Mouse (Mus musculus) gastrocnemius, postnatal 25 days (tissue): ENCODE data around the gene Saal1. TPM values are rescaled to one million over a fixed set of nuclear protein-coding genes. Genes with fewer than 3 reads are reported as not detected.
"Not testable (repeated sequence)": the region's sequence is repeated elsewhere in the genome, so short reads cannot be mapped to it uniquely, and the experiment has no call there.

Experiments
- DNase-seq: peaks from one replicate; pipeline ENCODE4 v3.0.0; 2022
- long read RNA-seq, 2 experiments: library from polyadenylated mRNA; stranded (forward); transcript quantifications; one replicate each; pipeline ENCODE4 v2.0.0; 2021
- total RNA-seq, 2 experiments: library from RNA; stranded (reverse); gene quantifications; 1 replicate in 1 of 2; 2 replicates in 1 of 2; pipeline ENCODE4 v1.2.3; 2021

The Saal1 gene
- total RNA-seq, result 1 to 10 TPM; 2.7 TPM
- long read RNA-seq, experiment 1, full-length matches to known transcripts, result 8 of 11 reads
- long read RNA-seq, experiment 1, partial matches to known transcripts, result 1 of 11 reads
- long read RNA-seq, experiment 1, other reads (novel, unspliced or antisense), result 2 of 11 reads
- long read RNA-seq, experiment 2, full-length matches to known transcripts, result 8 of 8 reads
- long read RNA-seq, experiment 2, partial matches to known transcripts, result 0 of 8 reads
- long read RNA-seq, experiment 2, other reads (novel, unspliced or antisense), result 0 of 8 reads

- DNase-seq, result peak; percentile 67
These were observed at the start of gene Saal1 for GRCm38 (mm10) chr7:46710390-46710844. Saal1 (minus strand) TSS chr7:46710680.

- no peak for DNase-seq
These were observed 41.0 kb upstream of the Saal1 start, which contains the start of gene Saa2 for GRCm38 (mm10) chr7:46751490-46751889. Saa2 (plus strand) TSS chr7:46751790.

- DNase-seq, result no peak
These were observed 38.0 kb upstream of the Saal1 start for GRCm38 (mm10) chr7:46748459-46748858.

GRCm38 (mm10) chr7:46746381-46746780 is 35.9 kb upstream of the Saal1 start:
- DNase-seq, result peak; percentile 60

GRCm38 (mm10) chr7:46745816-46746215 is 35.3 kb upstream of the Saal1 start:
- peak; percentile 17 for DNase-seq

- not testable (repeated sequence) for DNase-seq
These were observed 32.4 kb upstream of the Saal1 start, which contains the start of gene Saa1 for GRCm38 (mm10) chr7:46742880-46743279. Saa1 (minus strand) TSS chr7:46742980.

GRCm38 (mm10) chr7:46740041-46740440 is 29.6 kb upstream of the Saal1 start:
- not testable (repeated sequence) for DNase-seq

- no peak for DNase-seq
These were observed 28.3 kb upstream of the Saal1 start for GRCm38 (mm10) chr7:46738561-46739460.

GRCm38 (mm10) chr7:46734983-46735382 is 24.5 kb upstream of the Saal1 start:
- no peak for DNase-seq

GRCm38 (mm10) chr7:46732458-46732857 is 22.0 kb upstream of the Saal1 start, which contains the start of gene Saa4:
Saa4 (minus strand) TSS chr7:46732603.
- no peak for DNase-seq

- DNase-seq, result no peak
These were observed 17.1 kb upstream of the Saal1 start for GRCm38 (mm10) chr7:46727584-46727983.

GRCm38 (mm10) chr7:46724396-46724795 is 13.9 kb upstream of the Saal1 start:
- no peak for DNase-seq

GRCm38 (mm10) chr7:46723849-46724248 is 13.4 kb upstream of the Saal1 start:
- no peak for DNase-seq

- no peak for DNase-seq
These were observed 12.9 kb upstream of the Saal1 start for GRCm38 (mm10) chr7:46723354-46723753.

- DNase-seq, result no peak
These were observed 10.0 kb upstream of the Saal1 start for GRCm38 (mm10) chr7:46720460-46720859.

- peak; percentile 70 for DNase-seq
These were observed 9.0 kb upstream of the Saal1 start for GRCm38 (mm10) chr7:46719526-46719925.

GRCm38 (mm10) chr7:46718591-46719270 is 8.3 kb upstream of the Saal1 start:
- DNase-seq, result no peak

- no peak for DNase-seq
These were observed 6.4 kb upstream of the Saal1 start for GRCm38 (mm10) chr7:46716897-46717296.

- DNase-seq, result no peak
These were observed 5.1 kb upstream of the Saal1 start, which contains the start of gene Saa3 for GRCm38 (mm10) chr7:46715600-46715999. Saa3 (minus strand) TSS chr7:46715700.

GRCm38 (mm10) chr7:46714518-46714917 is 4.0 kb upstream of the Saal1 start:
- peak; percentile 25 for DNase-seq

- DNase-seq, result no peak
These were observed 1.8 kb upstream of the Saal1 start for GRCm38 (mm10) chr7:46712250-46712649.

GRCm38 (mm10) chr7:46700521-46701025 is 9.9 kb downstream of the Saal1 start:
- no peak for DNase-seq
